ENCODE assay signal across 8 mouse cellular contexts in genomic region chr17:56162231-56162774, GRCm38 (mm10). TPM values are rescaled to one million over a fixed set of nuclear protein-coding genes. Genes with fewer than 3 reads are reported as not detected.
DNase-seq lines count a peak whose midpoint lies in the region; ATAC-seq and TF ChIP-seq lines count a peak whose summit lies in the region.

TSS of gene Tnfaip8l1 (plus strand) at chr17:56162477.

- H3K27ac ChIP-seq in cortical plate, adult 2 months (ENCODE audit: insufficient read depth, low read length) = no peak within 1 kb of the TSS

- H3K9me3 ChIP-seq in megakaryocyte, embryonic 14.5 days = no peaks in the 10 kb centered on the region

- H3K36me3 ChIP-seq in megakaryocyte, embryonic 14.5 days (replicated peaks; ENCODE audit: low read length) = no peaks in the 10 kb centered on the region

- peak within 1 kb of the TSS; percentile 49 for H3K4me3 ChIP-seq in cortical plate, adult 2 months (ENCODE audit: insufficient read depth, low read length)
- H3K4me3 ChIP-seq in megakaryocyte, embryonic 14.5 days (replicated peaks) = peak within 1 kb of the TSS; percentile 93

- peak; percentile 89 for ATAC-seq in activated CD4-positive, CD25-positive, alpha-beta regulatory T cell, adult 4 months

- no peak; the same call in 1 of the 2 replicates for TF ChIP-seq POLR2A in cortical plate, adult 2 months (IDR thresholded peaks at IDR 0.05; ENCODE audit: extremely low read depth, insufficient read depth, low read length)

- peaks cover 21% of the 10 kb centered on the region for H3K27me3 ChIP-seq in megakaryocyte, embryonic 14.5 days (replicated peaks)

- H3K4me1 ChIP-seq in cortical plate, adult 2 months (ENCODE audit: control insufficient read depth, insufficient read depth, low read length) = peaks cover 1% of the 10 kb centered on the region; the same call in 1 of the 2 replicates
- peaks cover 62% of the 10 kb centered on the region for H3K4me1 ChIP-seq in megakaryocyte, embryonic 14.5 days

- TF ChIP-seq CTCF in cortical plate, adult 2 months (IDR thresholded peaks at IDR 0.05; ENCODE audit: extremely low read depth, insufficient read depth, low read length) = no peak

- DNase-seq in gastrocnemius, adult 8-10 months (ENCODE audit: low spot score in 2 of 2) = peak; percentile 85 to 91
- peak; percentile 49 for DNase-seq in hindlimb bud, embryonic 11.5 days (ENCODE audit: extremely low spot score, low read depth, low spot score)
- peak; percentile 82 to 97 for DNase-seq in left cerebral cortex, adult 8-10 months (ENCODE audit: low spot score in 2 of 2)
- peak; percentile 98 for DNase-seq in right cerebral cortex, postnatal 10 days (ENCODE audit: low spot score in 2 of 2)
- DNase-seq in urinary bladder, postnatal 25 days (ENCODE audit: low spot score) = peak; percentile 88

RNA-seq across cellular contexts. Expression of gene Tnfaip8l1, which starts in this region (rescaled TPM):
- 10 to 100 TPM; 34.9 to 38.7 TPM for polyA plus RNA-seq in activated CD4-positive, CD25-positive, alpha-beta regulatory T cell, adult 4 months (2017; shearing (Covaris generic))
- polyA plus RNA-seq in cortical plate, adult 2 months (2012; rRNA removed) = 7.5 and 8.5 TPM in 2 replicates
- under 1 TPM; 0.12 to 0.54 (median 0.25) TPM for total RNA-seq in gastrocnemius, adult 8-10 months (2022)
- 1 to 10 TPM; 6.1 to 8.9 (median 7.1) TPM for total RNA-seq in left cerebral cortex, adult 8-10 months (2022)
- 0.94 and 3.0 TPM in 2 replicates for polyA plus RNA-seq in megakaryocyte, embryonic 14.5 days (2012; ENCODE audit: insufficient read depth, low replicate concordance)

Comparison
In these comparisons a context has a peak if more than half of its experiments do, and no peak if none do; other contexts are left out.
1. RNA of gene Tnfaip8l1 (total RNA-seq): 6.1 to 8.9 TPM in left cerebral cortex, adult 8-10 months; 0.12 to 0.54 TPM in gastrocnemius, adult 8-10 months; every median in the first group is over 4 times any median in the second.
2. Peak in DNase-seq in gastrocnemius, adult 8-10 months; RNA of the gene not detected or under 1 TPM.
3. Peak in every context shown above with its lines, with median percentiles within 50 percentile points of each other: DNase-seq.